Mouse (Mus musculus) G1E (cell line): ENCODE measurements around the gene Gm45713.

Experiments used
- CTCF ChIP-seq: IDR thresholded peaks from 2 replicates; pipeline ENCODE4 v1.5.1; 2012; ENCODE audit warnings: low read depth, low read length, inconsistent platforms, mixed read lengths
- GATA1 ChIP-seq: IDR thresholded peaks from 2 replicates; pipeline ENCODE4 v1.6.1; 2012; ENCODE audit warnings: borderline replicate concordance, low read length, inconsistent platforms, mixed read lengths
- TAL1 ChIP-seq: conservative IDR thresholded peaks from 2 replicates; pipeline ENCODE4 v1.6.1; 2012; ENCODE audit warnings: low read depth, low read length, inconsistent platforms, mixed read lengths

- TF ChIP-seq CTCF = no peak
- no peak for TF ChIP-seq GATA1
- TF ChIP-seq TAL1 = no peak
Observed at GRCm38 (mm10) chr7:45175929-45176328, 39.9 kb upstream of the Gm45713 start.
